Mouse (Mus musculus): ENCODE results near the gene Faap100. TPM values are rescaled to one million over a fixed set of nuclear protein-coding genes. Genes with fewer than 3 reads are reported as not detected.
"Not testable (repeated sequence)": the region's sequence is repeated elsewhere in the genome, so short reads cannot be mapped to it uniquely, and the experiment has no call there.

The Faap100 gene
- 30.6 and 32.8 TPM in 2 replicates for polyA plus RNA-seq (2014; fragmentation: Nextera tagmentation; extraction: Ambion mirVana)

- Histone ChIP-seq H3K4me3 (ENCODE audit: control insufficient read depth in 1 of 2, insufficient read depth in 1 of 2, low read depth in 1 of 2, low read length in 2 of 2) (peak within 1 kb of the TSS; percentile 79), H3K27me3 (ENCODE audit: control insufficient read depth, insufficient read depth, low read length) (no peaks in the 10 kb centered on the region), H3K4me1 (ENCODE audit: control insufficient read depth in 2 of 2, insufficient read depth in 2 of 2, low read length in 2 of 2) (peaks cover 28 to 59% of the 10 kb centered on the region in 2 experiments), H3K36me3 (ENCODE audit: control insufficient read depth, insufficient read depth, low read length) (peaks cover 75% of the 10 kb centered on the region), H3K9me3 (ENCODE audit: control insufficient read depth, low read length) (no peaks in the 10 kb centered on the region), H3K4me2 (ENCODE audit: low read length) (peak within 1 kb of the TSS; percentile 97), H3K27ac (replicated peaks in 1 of 2; ENCODE audit: control insufficient read depth in 1 of 2, insufficient read depth in 1 of 2, low read depth in 2 of 2, low read length in 2 of 2) (peak within 1 kb of the TSS; percentile 78 to 79), H3K9ac (ENCODE audit: low read length) (peak within 1 kb of the TSS; percentile 89)
- WGBS, result 8% methylated on average over 54 of the region's 54 CpGs
- peak; percentile 68 for ATAC-seq (ENCODE audit: insufficient number of reproducible peaks, insufficient read depth, low FRiP score, low read depth)
Observed at GRCm38 (mm10) chr11:120378611-120379540, at the start of gene Faap100. TSS of gene Faap100 (minus strand) at chr11:120378764.

GRCm38 (mm10) chr11:120426727-120427126 lies 48.2 kb upstream of the Faap100 start:
- Histone ChIP-seq H3K27me3 (ENCODE audit: control insufficient read depth, insufficient read depth, low read length) (no peaks in the 10 kb centered on the region), H3K9ac (ENCODE audit: low read length) (no peak overlapping the region), H3K36me3 (ENCODE audit: control insufficient read depth, insufficient read depth, low read length) (peaks cover 88% of the 10 kb centered on the region), H3K4me2 (ENCODE audit: low read length) (no peak overlapping the region), H3K4me1 (ENCODE audit: control insufficient read depth in 2 of 2, insufficient read depth in 2 of 2, low read length in 2 of 2) (peaks cover 2 to 5% of the 10 kb centered on the region in 2 experiments; a peak in 3 of 4 replicates), H3K9me3 (ENCODE audit: control insufficient read depth, low read length) (no peaks in the 10 kb centered on the region), H3K4me3 (ENCODE audit: control insufficient read depth in 1 of 2, insufficient read depth in 1 of 2, low read depth in 1 of 2, low read length in 2 of 2) (no peak overlapping the region), H3K27ac (replicated peaks in 1 of 2; ENCODE audit: control insufficient read depth in 1 of 2, insufficient read depth in 1 of 2, low read depth in 2 of 2, low read length in 2 of 2) (no peak overlapping the region)
- no peak for ATAC-seq (ENCODE audit: insufficient number of reproducible peaks, insufficient read depth, low FRiP score, low read depth)
- 85% methylated on average over 3 of the region's 3 CpGs for WGBS

- Histone ChIP-seq H3K36me3 (ENCODE audit: control insufficient read depth, insufficient read depth, low read length) (peaks cover 90% of the 10 kb centered on the region), H3K27ac (replicated peaks in 1 of 2; ENCODE audit: control insufficient read depth in 1 of 2, insufficient read depth in 1 of 2, low read depth in 2 of 2, low read length in 2 of 2) (peak overlapping the region; percentile 43 to 48; a peak in 2 of 4 replicates), H3K4me1 (ENCODE audit: control insufficient read depth in 2 of 2, insufficient read depth in 2 of 2, low read length in 2 of 2) (peaks cover 2 to 5% of the 10 kb centered on the region in 2 experiments; a peak in 3 of 4 replicates), H3K27me3 (ENCODE audit: control insufficient read depth, insufficient read depth, low read length) (no peaks in the 10 kb centered on the region), H3K4me2 (ENCODE audit: low read length) (no peak overlapping the region), H3K9me3 (ENCODE audit: control insufficient read depth, low read length) (no peaks in the 10 kb centered on the region), H3K4me3 (ENCODE audit: control insufficient read depth in 1 of 2, insufficient read depth in 1 of 2, low read depth in 1 of 2, low read length in 2 of 2) (no peak overlapping the region), H3K9ac (ENCODE audit: low read length) (no peak overlapping the region)
- ATAC-seq (ENCODE audit: insufficient number of reproducible peaks, insufficient read depth, low FRiP score, low read depth), result no peak
- 66% methylated on average over 9 of the region's 9 CpGs for WGBS
Observed at GRCm38 (mm10) chr11:120423569-120424295, 45.2 kb upstream of the Faap100 start.

- Histone ChIP-seq H3K9me3 (ENCODE audit: control insufficient read depth, low read length) (no peaks in the 10 kb centered on the region), H3K9ac (ENCODE audit: low read length) (0 out of 2 replicates have a peak overlapping the region, but pooled peaks have one; percentile 8), H3K4me3 (ENCODE audit: control insufficient read depth in 1 of 2, insufficient read depth in 1 of 2, low read depth in 1 of 2, low read length in 2 of 2) (no peak overlapping the region), H3K27ac (replicated peaks in 1 of 2; ENCODE audit: control insufficient read depth in 1 of 2, insufficient read depth in 1 of 2, low read depth in 2 of 2, low read length in 2 of 2) (peak overlapping the region; percentile 43 to 48; a peak in 2 of 4 replicates), H3K27me3 (ENCODE audit: control insufficient read depth, insufficient read depth, low read length) (no peaks in the 10 kb centered on the region), H3K36me3 (ENCODE audit: control insufficient read depth, insufficient read depth, low read length) (peaks cover 90% of the 10 kb centered on the region), H3K4me1 (ENCODE audit: control insufficient read depth in 2 of 2, insufficient read depth in 2 of 2, low read length in 2 of 2) (peaks cover 2 to 5% of the 10 kb centered on the region in 2 experiments; a peak in 3 of 4 replicates), H3K4me2 (ENCODE audit: low read length) (no peak overlapping the region)
- ATAC-seq (ENCODE audit: insufficient number of reproducible peaks, insufficient read depth, low FRiP score, low read depth), result no peak
- WGBS, result 76% methylated on average over 13 of the region's 13 CpGs
Observed at GRCm38 (mm10) chr11:120422651-120423568, 44.3 kb upstream of the Faap100 start.

GRCm38 (mm10) chr11:120418592-120418991 lies 40.0 kb upstream of the Faap100 start:
- H3K9me3 ChIP-seq (ENCODE audit: control insufficient read depth, low read length), result no peaks in the 10 kb centered on the region
- 67% methylated on average over 1 of the region's 1 CpGs for WGBS
- no peak overlapping the region for H3K4me3 ChIP-seq (ENCODE audit: control insufficient read depth in 1 of 2, insufficient read depth in 1 of 2, low read depth in 1 of 2, low read length in 2 of 2)
- H3K4me1 ChIP-seq (ENCODE audit: control insufficient read depth in 2 of 2, insufficient read depth in 2 of 2, low read length in 2 of 2), result peaks cover 2 to 5% of the 10 kb centered on the region in 2 experiments; a peak in 3 of 4 replicates
- H3K9ac ChIP-seq (ENCODE audit: low read length), result no peak overlapping the region
- no peak overlapping the region for H3K4me2 ChIP-seq (ENCODE audit: low read length)
- ATAC-seq (ENCODE audit: insufficient number of reproducible peaks, insufficient read depth, low FRiP score, low read depth), result no peak
- H3K36me3 ChIP-seq (ENCODE audit: control insufficient read depth, insufficient read depth, low read length), result peaks cover 93% of the 10 kb centered on the region
- H3K27me3 ChIP-seq (ENCODE audit: control insufficient read depth, insufficient read depth, low read length), result no peaks in the 10 kb centered on the region
- H3K27ac ChIP-seq (replicated peaks in 1 of 2; ENCODE audit: control insufficient read depth in 1 of 2, insufficient read depth in 1 of 2, low read depth in 2 of 2, low read length in 2 of 2), result no peak overlapping the region

DNA sequence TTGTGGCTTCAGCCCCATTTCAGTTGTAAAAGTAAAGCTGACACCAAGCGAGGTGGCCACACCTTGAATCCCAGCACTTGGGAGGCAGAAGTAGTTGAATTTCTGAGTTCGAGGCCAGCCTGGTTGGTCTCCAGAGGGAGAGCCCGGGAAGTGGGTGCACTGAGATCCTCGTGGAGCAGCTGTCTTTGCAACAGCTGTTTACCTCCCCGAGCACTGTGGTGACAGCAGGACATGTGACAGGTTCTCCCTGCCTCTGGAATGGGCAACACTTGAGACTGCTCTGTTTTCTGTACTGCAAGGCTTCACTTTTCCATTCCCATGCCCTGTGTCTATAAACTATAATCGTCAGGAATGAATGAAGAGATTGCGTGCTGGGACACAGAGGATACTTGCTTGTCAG lies 39.3 kb upstream of the Faap100 start:
- ATAC-seq (ENCODE audit: insufficient number of reproducible peaks, insufficient read depth, low FRiP score, low read depth), result no peak
- no peaks in the 10 kb centered on the region for H3K27me3 ChIP-seq (ENCODE audit: control insufficient read depth, insufficient read depth, low read length)
- H3K4me1 ChIP-seq (ENCODE audit: control insufficient read depth in 2 of 2, insufficient read depth in 2 of 2, low read length in 2 of 2), result peaks cover 0 to 4% of the 10 kb centered on the region in 2 experiments; a peak in 2 of 4 replicates
- no peaks in the 10 kb centered on the region for H3K9me3 ChIP-seq (ENCODE audit: control insufficient read depth, low read length)
- H3K4me2 ChIP-seq (ENCODE audit: low read length), result no peak overlapping the region
- H3K4me3 ChIP-seq (ENCODE audit: control insufficient read depth in 1 of 2, insufficient read depth in 1 of 2, low read depth in 1 of 2, low read length in 2 of 2), result no peak overlapping the region
- WGBS, result 73% methylated on average over 7 of the region's 7 CpGs
- H3K9ac ChIP-seq (ENCODE audit: low read length), result no peak overlapping the region
- H3K27ac ChIP-seq (replicated peaks in 1 of 2; ENCODE audit: control insufficient read depth in 1 of 2, insufficient read depth in 1 of 2, low read depth in 2 of 2, low read length in 2 of 2), result no peak overlapping the region
- H3K36me3 ChIP-seq (ENCODE audit: control insufficient read depth, insufficient read depth, low read length), result peaks cover 96% of the 10 kb centered on the region

DNA sequence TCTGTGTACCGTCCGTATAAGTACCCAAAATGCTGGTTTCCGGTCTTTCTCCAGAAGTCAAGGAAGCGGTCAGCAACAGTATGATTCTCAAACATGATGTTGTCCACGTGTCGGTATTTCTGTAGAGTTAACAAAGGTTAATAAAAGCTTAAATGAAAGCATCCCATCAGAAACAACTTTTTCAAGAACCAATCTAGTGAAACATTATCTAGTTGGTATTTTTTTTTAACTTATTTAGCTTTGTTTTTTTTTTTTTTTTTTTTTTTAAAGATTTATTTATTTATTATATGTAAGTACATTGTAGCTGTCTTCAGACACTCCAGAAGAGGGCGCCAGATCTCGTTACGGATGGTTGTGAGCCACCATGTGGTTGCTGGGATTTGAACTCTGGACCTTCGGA lies 35.1 kb upstream of the Faap100 start:
- H3K4me1 ChIP-seq (ENCODE audit: control insufficient read depth in 2 of 2, insufficient read depth in 2 of 2, low read length in 2 of 2); H3K9me3 ChIP-seq (ENCODE audit: control insufficient read depth, low read length); ATAC-seq (ENCODE audit: insufficient number of reproducible peaks, insufficient read depth, low FRiP score, low read depth); H3K27ac ChIP-seq (replicated peaks in 1 of 2; ENCODE audit: control insufficient read depth in 1 of 2, insufficient read depth in 1 of 2, low read depth in 2 of 2, low read length in 2 of 2); H3K27me3 ChIP-seq (ENCODE audit: control insufficient read depth, insufficient read depth, low read length); H3K4me2 ChIP-seq (ENCODE audit: low read length); H3K4me3 ChIP-seq (ENCODE audit: control insufficient read depth in 1 of 2, insufficient read depth in 1 of 2, low read depth in 1 of 2, low read length in 2 of 2); H3K9ac ChIP-seq (ENCODE audit: low read length): not testable (repeated sequence)
- 95% methylated on average over 7 of the region's 10 CpGs for WGBS
- H3K36me3 ChIP-seq (ENCODE audit: control insufficient read depth, insufficient read depth, low read length), result peaks cover 96% of the 10 kb centered on the region
